Mouse (Mus musculus): Measurements from ENCODE around the gene Olfr1184. TPM values are rescaled to one million over a fixed set of nuclear protein-coding genes. Genes with fewer than 3 reads are reported as not detected.

Gene Olfr1184
- polyA plus RNA-seq (2017; shearing (Covaris generic)), result 0.19 TPM

DNA sequence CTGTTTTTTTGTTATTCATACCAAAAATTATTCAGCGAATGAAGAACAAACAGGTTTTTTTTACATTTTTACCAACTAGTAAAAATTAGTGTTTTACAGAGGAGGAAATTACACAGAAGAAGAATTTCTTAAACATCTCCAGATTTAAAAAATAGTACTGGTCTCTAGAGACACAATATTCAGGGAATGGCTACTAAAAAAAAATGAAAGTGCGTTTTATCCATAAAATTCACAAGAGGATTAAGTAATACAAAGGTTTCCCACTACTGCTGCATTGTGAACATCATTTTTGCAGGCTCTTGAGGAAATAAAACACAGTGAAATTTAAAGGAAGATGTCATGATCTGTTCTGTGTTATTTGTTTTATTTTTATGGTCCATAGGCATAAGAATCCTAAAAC, at the start of gene Olfr1184:
Olfr1184 (plus strand) TSS at position 301 of the 400 bp plus-strand sequence.

DNA sequence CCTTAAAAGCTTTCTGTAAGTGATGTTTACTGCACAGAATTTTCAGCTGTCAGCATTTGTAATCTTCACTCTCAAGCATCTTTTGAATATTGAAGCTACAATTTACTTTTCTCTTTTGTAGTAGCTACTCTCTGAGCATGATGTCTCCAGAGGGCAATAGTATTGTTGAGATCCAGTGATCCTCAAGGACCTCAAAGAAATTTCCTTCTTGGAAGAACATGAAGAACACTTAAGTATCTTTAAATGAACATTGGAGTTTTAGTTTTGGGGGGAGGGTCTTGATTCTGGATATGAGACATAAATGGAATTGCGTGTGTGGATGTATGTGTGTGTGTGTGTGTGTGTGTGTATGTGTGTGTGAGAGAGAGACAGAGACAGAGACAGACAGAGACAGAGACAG, 34.4 kb upstream of the Olfr1184 start, which contains the start of gene Gm13757:
Gm13757 (minus strand) TSS at position 101 of the 400 bp plus-strand sequence.

GRCm38 (mm10) chr2:88454567-88454966, 28.8 kb upstream of the Olfr1184 start, which contains the start of gene Olfr1183:
Olfr1183 (plus strand) TSS chr2:88454867.

DNA sequence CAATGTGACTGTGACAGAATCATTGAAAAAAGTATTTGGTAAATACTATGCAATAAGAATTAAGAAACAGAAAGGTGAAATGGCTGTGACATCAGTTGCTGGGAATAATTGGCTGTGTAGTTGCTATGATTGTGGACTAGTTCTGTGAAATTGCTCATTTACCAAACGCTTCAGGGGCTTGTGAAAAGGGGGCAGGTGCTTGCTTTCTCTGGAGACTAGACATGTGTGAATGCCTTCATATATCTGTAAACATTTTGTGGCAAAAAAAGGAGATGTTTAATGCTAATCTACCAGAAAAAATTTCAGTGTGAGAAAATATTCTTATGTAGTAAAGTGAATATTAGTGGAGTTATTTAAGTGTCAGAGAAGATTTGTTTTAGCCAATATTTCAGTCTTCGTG, 9.6 kb downstream of the Olfr1184 start, which contains the start of gene Olfr1185-ps1:
Olfr1185-ps1 (plus strand) TSS at position 301 of the 400 bp plus-strand sequence.

GRCm38 (mm10) chr2:88518251-88518650, 34.9 kb downstream of the Olfr1184 start, which contains the start of gene Olfr1186:
Olfr1186 (plus strand) TSS chr2:88518551.

Other genes with a start within 250 kb of the Olfr1184 start
- gene Olfr1173, start 203.7 kb upstream of the Olfr1184 start, polyA plus RNA-seq (2017; shearing (Covaris generic)), result 0.13 TPM
- not detected for gene Olfr1174-ps, start 168.5 kb upstream of the Olfr1184 start, polyA plus RNA-seq (2017; shearing (Covaris generic))
- 0.06 TPM for gene Olfr1175-ps, start 156.4 kb upstream of the Olfr1184 start, polyA plus RNA-seq (2017; shearing (Covaris generic))
- gene Olfr1176, start 146.9 kb upstream of the Olfr1184 start, polyA plus RNA-seq (2017; shearing (Covaris generic)), result not detected
- gene Olfr1177-ps, start 137.1 kb upstream of the Olfr1184 start, polyA plus RNA-seq (2017; shearing (Covaris generic)), result not detected
- gene Olfr1178, start 96.5 kb upstream of the Olfr1184 start, polyA plus RNA-seq (2017; shearing (Covaris generic)), result not detected
- gene Olfr1179, start 77.1 kb upstream of the Olfr1184 start, polyA plus RNA-seq (2017; shearing (Covaris generic)), result not detected
- not detected for gene Olfr1180, start 64.4 kb upstream of the Olfr1184 start, polyA plus RNA-seq (2017; shearing (Covaris generic))
- 0.06 TPM for gene Olfr1181, start 57.4 kb upstream of the Olfr1184 start, polyA plus RNA-seq (2017; shearing (Covaris generic))
- gene Gm13757, start 34.5 kb upstream of the Olfr1184 start, polyA plus RNA-seq (2017; shearing (Covaris generic)), result not detected
- gene Olfr1183, start 28.7 kb upstream of the Olfr1184 start, polyA plus RNA-seq (2017; shearing (Covaris generic)), result not detected
- gene Olfr1185-ps1, start 9.7 kb downstream of the Olfr1184 start, polyA plus RNA-seq (2017; shearing (Covaris generic)), result 0.05 TPM
- not detected for gene Olfr1186, start 35.0 kb downstream of the Olfr1184 start, polyA plus RNA-seq (2017; shearing (Covaris generic))
- not detected for gene Olfr1188, start 73.3 kb downstream of the Olfr1184 start, polyA plus RNA-seq (2017; shearing (Covaris generic))
- not detected for gene Olfr1189, start 102.9 kb downstream of the Olfr1184 start, polyA plus RNA-seq (2017; shearing (Covaris generic))
- 0.05 TPM for gene Olfr1191-ps1, start 156.9 kb downstream of the Olfr1184 start, polyA plus RNA-seq (2017; shearing (Covaris generic))
- not detected for gene Olfr1192-ps1, start 164.9 kb downstream of the Olfr1184 start, polyA plus RNA-seq (2017; shearing (Covaris generic))
- gene Olfr1193, start 192.0 kb downstream of the Olfr1184 start, polyA plus RNA-seq (2017; shearing (Covaris generic)), result not detected
- 0.11 TPM for gene Olfr1195, start 205.6 kb downstream of the Olfr1184 start, polyA plus RNA-seq (2017; shearing (Covaris generic))
- gene Olfr1196, start 221.0 kb downstream of the Olfr1184 start, polyA plus RNA-seq (2017; shearing (Covaris generic)), result not detected
- gene Olfr1197, start 248.8 kb downstream of the Olfr1184 start, polyA plus RNA-seq (2017; shearing (Covaris generic)), result not detected

All from CD4-positive, CD25-positive, alpha-beta regulatory T cell (primary cell).